Mouse (Mus musculus) cerebellum, adult 18-20 months (tissue): ENCODE data around the gene Stmn3.

Experiments
- DNase-seq, 2 experiments: peaks; one replicate each; pipeline ENCODE4 v3.0.0; 2021

Gene Stmn3

GRCm38 (mm10) chr2:181279968-181280367 is 34.3 kb downstream of the Stmn3 start:
- DNase-seq = no peak

- no peak for DNase-seq
These were observed 36.4 kb downstream of the Stmn3 start for GRCm38 (mm10) chr2:181277866-181278265.

GRCm38 (mm10) chr2:181276766-181277165 is 37.5 kb downstream of the Stmn3 start:
- no peak for DNase-seq

- no peak for DNase-seq
These were observed 39.7 kb downstream of the Stmn3 start for GRCm38 (mm10) chr2:181274639-181275038.

- no peak for DNase-seq
These were observed 40.5 kb downstream of the Stmn3 start for GRCm38 (mm10) chr2:181273829-181274228.

GRCm38 (mm10) chr2:181272092-181272491 is 42.2 kb downstream of the Stmn3 start:
- no peak for DNase-seq

GRCm38 (mm10) chr2:181266839-181267238 is 47.5 kb downstream of the Stmn3 start:
- no peak for DNase-seq
